Comparison of ENCODE assay signal across 23 mouse cellular contexts in genomic region chr2:65113191-65113590, GRCm38 (mm10).
DNase-seq lines count a peak whose midpoint lies in the region; ATAC-seq lines count a peak whose summit lies in the region.
"Had no signal": no experiment of that assay in that cellular context is flagged by ENCODE, and none has a peak within 500 bp of the region (broad histone marks: within the 10 kb centered on the region; RNA-seq: fewer than 3 reads in every experiment).

No protein-coding gene starts in this region.

- H3K9me3 ChIP-seq in midbrain, embryonic 11.5 days (ENCODE audit: control insufficient read depth, low read length): no peaks in the 10 kb centered on the region
- H3K9me3 ChIP-seq in midbrain, embryonic 14.5 days (ENCODE audit: control insufficient read depth, low read length): no peaks in the 10 kb centered on the region
- H3K9me3 ChIP-seq: embryonic facial prominence, embryonic 10.5 days; forebrain, embryonic 13.5 days; heart, embryonic 15.5 days; hindbrain, embryonic 15.5 days had no signal

- DNase-seq in adrenal gland, postnatal 14 days: peak; percentile 14
- no peak for DNase-seq in adrenal gland, postnatal 25 days
- peak; percentile 80 for DNase-seq in midbrain, embryonic 11.5 days (ENCODE audit: low spot score, missing footprints)
- DNase-seq in midbrain, embryonic 14.5 days: no peak
- DNase-seq in lung, postnatal 10 days: peak; percentile 20
- no peak for DNase-seq in heart, postnatal 10 days
- DNase-seq in frontal cortex, postnatal 10 days (ENCODE audit: low spot score in 2 of 2): no peak
- DNase-seq in heart, postnatal 25 days (ENCODE audit: low spot score): no peak
- DNase-seq: adrenal gland, postnatal 10 days; B cell, adult 2 months; cerebellum, adult 2 months; cerebellum, postnatal 10 days; forebrain, postnatal 0 days; gastrocnemius, postnatal 36 days; heart, adult 2 months; heart, postnatal 36 days had no signal

- no peaks in the 10 kb centered on the region for H3K36me3 ChIP-seq in midbrain, embryonic 11.5 days (ENCODE audit: control insufficient read depth, insufficient read depth, low read length)
- H3K36me3 ChIP-seq in midbrain, embryonic 14.5 days (ENCODE audit: control insufficient read depth, insufficient read depth, low read length): no peaks in the 10 kb centered on the region
- H3K36me3 ChIP-seq: embryonic facial prominence, embryonic 10.5 days; G1E; heart, embryonic 15.5 days; hindbrain, embryonic 15.5 days had no signal

- intact Hi-C loops in heart, postnatal 10 days (cut with DNase I): no loop called here
- intact Hi-C loops in heart, postnatal 25 days (cut with DNase I): no loop called here

- no peak overlapping the region for H3K27ac ChIP-seq in midbrain, embryonic 11.5 days (ENCODE audit: low read depth, low read length)
- no peak overlapping the region for H3K27ac ChIP-seq in midbrain, embryonic 14.5 days (replicated peaks; ENCODE audit: low read depth, low read length)
- H3K27ac ChIP-seq: embryonic facial prominence, embryonic 10.5 days; forebrain, embryonic 13.5 days; heart, adult 2 months; heart, embryonic 15.5 days; hindbrain, embryonic 15.5 days had no signal

- WGBS in midbrain, embryonic 11.5 days: 82% methylated on average over 4 of the region's 4 CpGs
- WGBS in midbrain, embryonic 14.5 days: 86% methylated on average over 4 of the region's 4 CpGs

- H3K9ac ChIP-seq in midbrain, embryonic 11.5 days (ENCODE audit: low read length): no peak overlapping the region
- H3K9ac ChIP-seq in midbrain, embryonic 14.5 days (replicated peaks; ENCODE audit: low read length): no peak overlapping the region
- H3K9ac ChIP-seq: forebrain, embryonic 13.5 days; forebrain, postnatal 0 days; heart, embryonic 15.5 days; hindbrain, embryonic 15.5 days had no signal

- H3K4me3 ChIP-seq in midbrain, embryonic 11.5 days (ENCODE audit: low read depth, low read length): no peak overlapping the region
- H3K4me3 ChIP-seq in midbrain, embryonic 14.5 days (replicated peaks; ENCODE audit: low read depth, low read length): no peak overlapping the region
- H3K4me3 ChIP-seq: embryonic facial prominence, embryonic 10.5 days; forebrain, embryonic 13.5 days; heart, adult 2 months; heart, embryonic 15.5 days; hindbrain, embryonic 15.5 days had no signal

- no peaks in the 10 kb centered on the region for H3K4me1 ChIP-seq in midbrain, embryonic 11.5 days (ENCODE audit: control insufficient read depth, insufficient read depth, low read length)
- H3K4me1 ChIP-seq in midbrain, embryonic 14.5 days (ENCODE audit: control insufficient read depth, insufficient read depth, low read length): no peaks in the 10 kb centered on the region
- H3K4me1 ChIP-seq: embryonic facial prominence, embryonic 10.5 days; forebrain, embryonic 13.5 days; hindbrain, embryonic 15.5 days had no signal

- no peak overlapping the region for H3K4me2 ChIP-seq in midbrain, embryonic 11.5 days
- H3K4me2 ChIP-seq in midbrain, embryonic 14.5 days (ENCODE audit: low read length): no peak overlapping the region
- H3K4me2 ChIP-seq: forebrain, embryonic 13.5 days; heart, embryonic 11.5 days; heart, embryonic 15.5 days; hindbrain, embryonic 15.5 days had no signal

- no peak for ATAC-seq in midbrain, embryonic 11.5 days (ENCODE audit: low FRiP score)
- ATAC-seq in midbrain, embryonic 14.5 days (ENCODE audit: low FRiP score, low TSS enrichment): no peak
- ATAC-seq: CD4-positive, CD25-positive, alpha-beta regulatory T cell, adult 4 months; forebrain, embryonic 13.5 days; forebrain, postnatal 0 days had no signal

- H3K27me3 ChIP-seq in midbrain, embryonic 11.5 days (ENCODE audit: control insufficient read depth, insufficient read depth, low read length): no peaks in the 10 kb centered on the region
- H3K27me3 ChIP-seq in midbrain, embryonic 14.5 days (ENCODE audit: control insufficient read depth, insufficient read depth, low read length): no peaks in the 10 kb centered on the region
- H3K27me3 ChIP-seq: forebrain, embryonic 13.5 days; heart, embryonic 15.5 days; hindbrain, embryonic 15.5 days had no signal

Comparison
In these comparisons a context has a peak if more than half of its experiments do, and no peak if none do; other contexts are left out.
1. DNase-seq: peak in adrenal gland, postnatal 14 days (single experiment), midbrain, embryonic 11.5 days (single experiment) and lung, postnatal 10 days (single experiment); none in adrenal gland, postnatal 25 days (single experiment), midbrain, embryonic 14.5 days (single experiment), heart, postnatal 10 days (0 of 2), frontal cortex, postnatal 10 days (0 of 2) and heart, postnatal 25 days (single experiment).